Mouse (Mus musculus): ENCODE results near the gene 1700109H08Rik. TPM values are rescaled to one million over a fixed set of nuclear protein-coding genes. Genes with fewer than 3 reads are reported as not detected.

Gene 1700109H08Rik
- polyA plus RNA-seq, 1 experiment, result 0.38 TPM

GRCm38 (mm10) chr5:3544480-3544769 lies 26.9 kb upstream of the 1700109H08Rik start:
- no peaks in the 10 kb centered on the region for H3K27me3 ChIP-seq (ENCODE audit: control insufficient read depth, insufficient read depth, insufficient read length)
- TF ChIP-seq MAX (IDR thresholded peaks at IDR 0.05; ENCODE audit: low read depth) (no peak), POLR2A (IDR thresholded peaks at IDR 0.05; ENCODE audit: insufficient read length, low read depth) (no peak), POLR2AphosphoS2 (IDR thresholded peaks at IDR 0.05; ENCODE audit: insufficient read length, low read depth) (no peak), TCF12 (IDR thresholded peaks at IDR 0.05; ENCODE audit: insufficient read depth, poor library complexity, severe bottlenecking) (no peak), SRF (IDR thresholded peaks at IDR 0.05; ENCODE audit: control insufficient read depth, insufficient read length, low read depth) (no peak), USF1 (IDR thresholded peaks at IDR 0.05; ENCODE audit: low read depth) (no peak), MYOG (IDR thresholded peaks at IDR 0.05; ENCODE audit: control insufficient read depth in 1 of 3, insufficient read depth in 1 of 3, insufficient read length in 2 of 3, low read depth in 2 of 3) (no peak), E2F4 (IDR thresholded peaks at IDR 0.05; ENCODE audit: insufficient read depth) (no peak), MYOD1 (IDR thresholded peaks at IDR 0.05; ENCODE audit: control insufficient read depth in 1 of 3, insufficient read length in 2 of 3, low read depth in 2 of 3) (no peak), CEBPB (IDR thresholded peaks at IDR 0.05; ENCODE audit: insufficient read depth, poor library complexity, severe bottlenecking) (no peak), TCF3 (IDR thresholded peaks at IDR 0.05; ENCODE audit: insufficient read length, low read depth) (no peak), REST (IDR thresholded peaks at IDR 0.05; ENCODE audit: insufficient read depth, insufficient read length) (no peak)

GRCm38 (mm10) chr5:3546226-3546625 lies 25.1 kb upstream of the 1700109H08Rik start:
- H3K4me3 ChIP-seq, result no peak overlapping the region
- H3K79me2 ChIP-seq (ENCODE audit: control insufficient read depth, insufficient read depth), result peaks cover 73% of the 10 kb centered on the region
- H3K4me2 ChIP-seq (ENCODE audit: low read depth), result no peak overlapping the region
- H3ac ChIP-seq (ENCODE audit: control insufficient read depth, insufficient read length), result no peak overlapping the region
- TF ChIP-seq TCF12 (IDR thresholded peaks at IDR 0.05; ENCODE audit: insufficient read depth, poor library complexity, severe bottlenecking) (no peak), POLR2A (IDR thresholded peaks at IDR 0.05; ENCODE audit: insufficient read length, low read depth) (no peak), TCF3 (IDR thresholded peaks at IDR 0.05; ENCODE audit: insufficient read length, low read depth) (no peak)
- H3K27me3 ChIP-seq (ENCODE audit: control insufficient read depth, insufficient read depth, insufficient read length), result no peaks in the 10 kb centered on the region
- H3K36me3 ChIP-seq (ENCODE audit: control insufficient read depth, insufficient read depth), result no peaks in the 10 kb centered on the region

More at GRCm38 (mm10) chr5:3544480-3544769, 26.9 kb upstream of the 1700109H08Rik start:
- H3K4me2 ChIP-seq (ENCODE audit: low read depth), result peak overlapping the region; percentile 97
- H3K36me3 ChIP-seq (ENCODE audit: control insufficient read depth, insufficient read depth), result no peaks in the 10 kb centered on the region
- peak overlapping the region; percentile 71 for H3ac ChIP-seq (ENCODE audit: control insufficient read depth, insufficient read length)
- H3K79me2 ChIP-seq (ENCODE audit: control insufficient read depth, insufficient read depth), result peaks cover 55% of the 10 kb centered on the region
- peak overlapping the region; percentile 50 for H3K4me3 ChIP-seq

GRCm38 (mm10) chr5:3551481-3551880 lies 19.9 kb upstream of the 1700109H08Rik start:
- Histone ChIP-seq H3K4me2 (ENCODE audit: low read depth) (no peak overlapping the region), H3ac (ENCODE audit: control insufficient read depth, insufficient read length) (no peak overlapping the region), H3K79me2 (ENCODE audit: control insufficient read depth, insufficient read depth) (peaks cover 89% of the 10 kb centered on the region), H3K27me3 (ENCODE audit: control insufficient read depth, insufficient read depth, insufficient read length) (no peaks in the 10 kb centered on the region), H3K4me3 (no peak overlapping the region), H3K36me3 (ENCODE audit: control insufficient read depth, insufficient read depth) (no peaks in the 10 kb centered on the region)
- TF ChIP-seq POLR2AphosphoS2 (IDR thresholded peaks at IDR 0.05; ENCODE audit: insufficient read length, low read depth) (no peak), TCF3 (IDR thresholded peaks at IDR 0.05; ENCODE audit: insufficient read length, low read depth) (no peak), E2F4 (IDR thresholded peaks at IDR 0.05; ENCODE audit: insufficient read depth) (no peak), POLR2A (IDR thresholded peaks at IDR 0.05; ENCODE audit: insufficient read length, low read depth) (no peak), MYOG (IDR thresholded peaks at IDR 0.05; ENCODE audit: control insufficient read depth in 1 of 3, insufficient read depth in 1 of 3, insufficient read length in 2 of 3, low read depth in 2 of 3) (no peak), SRF (IDR thresholded peaks at IDR 0.05; ENCODE audit: control insufficient read depth, insufficient read length, low read depth) (no peak), TCF12 (IDR thresholded peaks at IDR 0.05; ENCODE audit: insufficient read depth, poor library complexity, severe bottlenecking) (no peak), REST (IDR thresholded peaks at IDR 0.05; ENCODE audit: insufficient read depth, insufficient read length) (no peak), MAX (IDR thresholded peaks at IDR 0.05; ENCODE audit: low read depth) (no peak), MYOD1 (IDR thresholded peaks at IDR 0.05; ENCODE audit: control insufficient read depth in 1 of 3, insufficient read length in 2 of 3, low read depth in 2 of 3) (no peak), USF1 (IDR thresholded peaks at IDR 0.05; ENCODE audit: low read depth) (no peak), CEBPB (IDR thresholded peaks at IDR 0.05; ENCODE audit: insufficient read depth, poor library complexity, severe bottlenecking) (no peak)

- no peaks in the 10 kb centered on the region for H3K27me3 ChIP-seq (ENCODE audit: control insufficient read depth, insufficient read depth, insufficient read length)
- H3ac ChIP-seq (ENCODE audit: control insufficient read depth, insufficient read length), result no peak overlapping the region
- peaks cover 62% of the 10 kb centered on the region for H3K79me2 ChIP-seq (ENCODE audit: control insufficient read depth, insufficient read depth)
- no peak overlapping the region for H3K4me2 ChIP-seq (ENCODE audit: low read depth)
- H3K36me3 ChIP-seq (ENCODE audit: control insufficient read depth, insufficient read depth), result peaks cover 15% of the 10 kb centered on the region
- TF ChIP-seq SRF (IDR thresholded peaks at IDR 0.05; ENCODE audit: control insufficient read depth, insufficient read length, low read depth) (no peak), TCF12 (IDR thresholded peaks at IDR 0.05; ENCODE audit: insufficient read depth, poor library complexity, severe bottlenecking) (no peak), REST (IDR thresholded peaks at IDR 0.05; ENCODE audit: insufficient read depth, insufficient read length) (no peak), MAX (IDR thresholded peaks at IDR 0.05; ENCODE audit: low read depth) (no peak), USF1 (IDR thresholded peaks at IDR 0.05; ENCODE audit: low read depth) (no peak), MYOG (IDR thresholded peaks at IDR 0.05; ENCODE audit: control insufficient read depth in 1 of 3, insufficient read depth in 1 of 3, insufficient read length in 2 of 3, low read depth in 2 of 3) (no peak), CEBPB (IDR thresholded peaks at IDR 0.05; ENCODE audit: insufficient read depth, poor library complexity, severe bottlenecking) (no peak), MYOD1 (IDR thresholded peaks at IDR 0.05; ENCODE audit: control insufficient read depth in 1 of 3, insufficient read length in 2 of 3, low read depth in 2 of 3) (no peak), E2F4 (IDR thresholded peaks at IDR 0.05; ENCODE audit: insufficient read depth) (no peak), POLR2AphosphoS2 (IDR thresholded peaks at IDR 0.05; ENCODE audit: insufficient read length, low read depth) (no peak), POLR2A (IDR thresholded peaks at IDR 0.05; ENCODE audit: insufficient read length, low read depth) (no peak), TCF3 (IDR thresholded peaks at IDR 0.05; ENCODE audit: insufficient read length, low read depth) (no peak)
- no peak overlapping the region for H3K4me3 ChIP-seq
Observed at GRCm38 (mm10) chr5:3554198-3554597, 17.2 kb upstream of the 1700109H08Rik start.

GRCm38 (mm10) chr5:3574825-3575224 lies 3.5 kb downstream of the 1700109H08Rik start:
- Histone ChIP-seq H3K4me3 (no peak overlapping the region), H3ac (ENCODE audit: control insufficient read depth, insufficient read length) (no peak overlapping the region), H3K36me3 (ENCODE audit: control insufficient read depth, insufficient read depth) (peaks cover 68% of the 10 kb centered on the region), H3K79me2 (ENCODE audit: control insufficient read depth, insufficient read depth) (no peaks in the 10 kb centered on the region), H3K4me2 (ENCODE audit: low read depth) (no peak overlapping the region), H3K27me3 (ENCODE audit: control insufficient read depth, insufficient read depth, insufficient read length) (no peaks in the 10 kb centered on the region)
- TF ChIP-seq TCF3 (IDR thresholded peaks at IDR 0.05; ENCODE audit: insufficient read length, low read depth) (no peak), MYOG (IDR thresholded peaks at IDR 0.05; ENCODE audit: control insufficient read depth in 1 of 3, insufficient read depth in 1 of 3, insufficient read length in 2 of 3, low read depth in 2 of 3) (no peak), POLR2A (IDR thresholded peaks at IDR 0.05; ENCODE audit: insufficient read length, low read depth) (no peak), SRF (IDR thresholded peaks at IDR 0.05; ENCODE audit: control insufficient read depth, insufficient read length, low read depth) (no peak), CEBPB (IDR thresholded peaks at IDR 0.05; ENCODE audit: insufficient read depth, poor library complexity, severe bottlenecking) (no peak), TCF12 (IDR thresholded peaks at IDR 0.05; ENCODE audit: insufficient read depth, poor library complexity, severe bottlenecking) (no peak)

All from myocyte (in vitro differentiated cells).